Mouse (Mus musculus): Measurements from ENCODE around the gene Snrpd2.

Snrpd2 gene

DNA sequence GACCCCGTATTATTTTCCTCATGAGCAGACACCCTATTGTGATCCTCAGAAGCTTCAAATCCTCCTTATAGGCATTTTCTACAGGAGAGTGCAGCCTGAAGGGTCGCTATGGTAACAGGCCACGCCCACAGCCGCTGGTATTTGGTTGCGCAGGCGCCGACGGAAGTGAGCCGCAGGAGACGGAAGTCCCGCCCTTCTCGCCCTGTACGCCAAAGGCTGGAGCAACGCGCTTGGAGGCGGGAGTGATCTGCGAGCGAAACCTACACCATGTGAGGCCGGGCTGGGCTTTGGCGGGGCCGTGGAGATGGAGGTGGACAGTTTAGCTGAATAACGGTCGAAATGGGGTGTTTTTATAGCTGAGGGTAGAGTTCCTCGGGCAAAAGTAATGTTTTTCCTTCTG lies at the start of gene Snrpd2:
Gene Snrpd2 (plus strand): TSS at position 97 of the 400 bp plus-strand sequence.
- peak; percentile 75 for DNase-seq (ENCODE audit: extremely low read depth, low read depth)

- no peak for DNase-seq (ENCODE audit: extremely low read depth, low read depth)
Measured at GRCm38 (mm10) chr7:19100290-19100689, 49.2 kb upstream of the Snrpd2 start.

- no peak for DNase-seq (ENCODE audit: extremely low read depth, low read depth)
Measured at GRCm38 (mm10) chr7:19103741-19104140, 45.8 kb upstream of the Snrpd2 start.

GRCm38 (mm10) chr7:19104486-19104885 lies 45.0 kb upstream of the Snrpd2 start:
- no peak for DNase-seq (ENCODE audit: extremely low read depth, low read depth)

DNA sequence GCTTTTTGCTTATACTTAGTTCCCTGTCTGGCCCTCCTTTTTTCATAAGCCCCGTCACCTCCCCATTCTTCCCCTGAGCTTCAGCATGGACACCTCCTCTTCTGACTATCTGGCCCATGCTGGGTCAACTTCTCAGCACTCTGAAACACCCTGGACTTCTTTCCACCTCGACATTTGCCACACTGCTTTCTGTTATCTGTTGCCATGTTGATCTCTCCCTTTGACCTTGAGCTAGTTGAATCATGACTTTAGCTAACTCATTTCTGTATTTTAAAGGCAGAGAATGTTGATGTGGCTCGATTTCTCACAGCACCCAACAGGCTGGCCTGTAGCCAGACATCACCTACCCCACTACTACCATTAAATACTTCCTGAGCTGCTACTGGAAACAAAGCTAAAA lies 42.1 kb upstream of the Snrpd2 start:
- DNase-seq (ENCODE audit: extremely low read depth, low read depth): no peak

DNA sequence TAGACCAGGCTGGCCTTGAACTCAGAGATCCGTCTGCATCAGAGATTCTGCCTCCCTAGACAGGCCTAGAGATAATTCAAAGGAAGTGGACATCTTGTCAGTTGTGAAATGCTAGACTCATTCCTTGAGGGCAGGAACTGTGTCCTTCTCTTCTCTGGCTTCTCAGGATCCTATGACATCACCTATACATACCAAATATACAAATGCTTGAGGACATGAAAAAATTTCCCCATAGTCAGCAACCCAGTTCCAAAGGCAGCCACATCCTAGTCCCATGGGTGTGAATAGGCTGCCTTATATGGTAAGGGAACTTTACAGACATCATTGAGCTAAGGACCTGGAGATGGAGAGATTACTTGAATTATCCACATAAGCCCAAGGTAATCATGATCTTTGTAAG lies 40.0 kb upstream of the Snrpd2 start:
- DNase-seq (ENCODE audit: extremely low read depth, low read depth): no peak

GRCm38 (mm10) chr7:19118028-19118771 lies 31.3 kb upstream of the Snrpd2 start, which contains the start of gene Gm4969:
Gene Gm4969 (minus strand): TSS chr7:19118368.
- DNase-seq (ENCODE audit: extremely low read depth, low read depth): no peak

DNA sequence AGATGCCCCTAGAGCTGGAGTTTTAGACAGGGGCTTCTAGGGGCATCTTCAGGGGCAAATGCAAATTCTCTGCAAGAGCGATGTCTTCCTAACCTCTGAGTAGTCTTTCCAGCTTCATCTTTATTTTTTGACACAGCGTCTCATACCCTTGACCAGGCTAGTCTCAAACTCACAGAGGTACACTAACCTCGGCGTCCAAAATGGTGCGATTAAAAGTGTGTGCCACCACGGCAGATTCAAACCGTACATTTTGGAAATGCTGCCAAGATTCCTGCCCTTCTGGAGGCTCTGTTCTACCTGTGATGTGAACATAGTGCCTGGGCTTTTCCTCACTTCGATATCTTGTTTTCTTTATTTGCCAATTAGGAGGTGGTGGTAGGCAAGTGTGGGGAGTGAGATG lies 30.4 kb upstream of the Snrpd2 start:
- DNase-seq (ENCODE audit: extremely low read depth, low read depth): no peak

- peak; percentile 97 for DNase-seq (ENCODE audit: extremely low read depth, low read depth)
Measured at GRCm38 (mm10) chr7:19119631-19120429, 29.7 kb upstream of the Snrpd2 start, which contains the start of gene Fbxo46. Gene Fbxo46 (plus strand): TSS chr7:19119859.

- no peak for DNase-seq (ENCODE audit: extremely low read depth, low read depth)
Measured at GRCm38 (mm10) chr7:19121686-19122085, 27.8 kb upstream of the Snrpd2 start.

GRCm38 (mm10) chr7:19124713-19125112 lies 24.8 kb upstream of the Snrpd2 start:
- DNase-seq (ENCODE audit: extremely low read depth, low read depth): no peak

- DNase-seq (ENCODE audit: extremely low read depth, low read depth): no peak
Measured at GRCm38 (mm10) chr7:19127744-19128143, 21.8 kb upstream of the Snrpd2 start.

DNA sequence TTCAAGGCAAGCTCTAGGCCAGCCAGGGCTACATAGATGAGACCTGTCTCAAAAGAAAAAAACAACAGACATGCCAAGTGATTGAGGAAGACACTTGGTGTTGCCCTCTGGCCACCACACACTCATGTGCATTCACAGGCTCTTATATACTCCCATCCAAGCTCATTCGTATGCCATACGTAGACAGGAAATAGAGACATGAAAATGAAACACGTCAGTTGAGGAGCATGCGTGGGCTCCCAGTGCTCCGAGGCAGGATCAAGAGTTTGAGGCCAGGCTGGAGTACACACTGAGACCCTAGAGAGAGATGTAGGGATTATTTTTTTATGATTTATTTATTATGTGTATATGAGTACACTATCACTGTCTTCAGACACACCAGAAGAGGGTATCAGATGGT lies 20.1 kb upstream of the Snrpd2 start:
- no peak for DNase-seq (ENCODE audit: extremely low read depth, low read depth)

DNA sequence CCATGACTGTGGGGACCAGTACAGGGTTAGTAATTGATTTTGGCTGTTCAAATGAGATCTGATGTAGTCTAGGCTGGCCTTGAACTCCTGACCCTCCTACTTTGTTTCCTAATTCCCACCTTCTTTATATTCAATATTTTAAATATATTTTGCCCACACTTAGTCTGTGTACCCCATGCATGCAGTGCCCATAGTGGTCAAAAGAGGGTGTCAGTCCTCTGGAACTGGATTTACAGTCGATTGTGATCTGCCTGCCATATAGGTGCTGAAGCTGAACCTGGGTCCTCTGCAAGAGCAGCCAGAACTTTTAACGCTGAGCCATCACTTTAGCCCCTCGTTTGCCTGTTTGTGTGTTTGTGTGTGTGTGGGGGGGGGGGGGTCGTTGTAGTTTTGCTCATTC lies 18.9 kb upstream of the Snrpd2 start:
- DNase-seq (ENCODE audit: extremely low read depth, low read depth): no peak

DNA sequence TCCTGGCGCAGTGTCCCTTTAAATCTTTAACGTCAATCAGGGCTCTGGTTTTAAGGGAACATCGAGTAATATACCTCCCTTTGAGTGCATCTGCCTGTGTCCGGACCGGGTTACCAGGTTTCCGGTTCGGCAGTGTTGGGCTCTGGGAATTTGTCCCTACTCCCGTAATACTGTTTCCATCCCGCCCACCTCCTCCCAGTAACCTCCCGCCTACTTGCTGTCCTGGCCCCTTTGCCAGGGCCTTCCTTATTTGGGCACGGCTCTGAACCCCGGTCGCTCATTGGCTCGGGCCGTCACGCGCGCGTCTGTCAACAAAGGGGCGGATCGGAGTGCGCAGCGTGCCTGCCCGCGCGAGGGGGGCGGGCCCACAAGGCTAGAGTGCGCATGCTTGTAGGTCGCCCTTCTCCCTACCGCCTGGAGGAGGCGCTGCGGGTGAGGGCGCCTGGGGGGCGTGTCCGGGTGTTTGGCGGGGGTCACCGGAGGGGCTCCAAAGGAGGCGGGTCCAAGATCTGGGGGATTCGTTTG lies 18.1 kb upstream of the Snrpd2 start:
- peak; percentile 75 for DNase-seq (ENCODE audit: extremely low read depth, low read depth)

GRCm38 (mm10) chr7:19136168-19136567 lies 13.4 kb upstream of the Snrpd2 start:
- DNase-seq (ENCODE audit: extremely low read depth, low read depth): no peak

DNA sequence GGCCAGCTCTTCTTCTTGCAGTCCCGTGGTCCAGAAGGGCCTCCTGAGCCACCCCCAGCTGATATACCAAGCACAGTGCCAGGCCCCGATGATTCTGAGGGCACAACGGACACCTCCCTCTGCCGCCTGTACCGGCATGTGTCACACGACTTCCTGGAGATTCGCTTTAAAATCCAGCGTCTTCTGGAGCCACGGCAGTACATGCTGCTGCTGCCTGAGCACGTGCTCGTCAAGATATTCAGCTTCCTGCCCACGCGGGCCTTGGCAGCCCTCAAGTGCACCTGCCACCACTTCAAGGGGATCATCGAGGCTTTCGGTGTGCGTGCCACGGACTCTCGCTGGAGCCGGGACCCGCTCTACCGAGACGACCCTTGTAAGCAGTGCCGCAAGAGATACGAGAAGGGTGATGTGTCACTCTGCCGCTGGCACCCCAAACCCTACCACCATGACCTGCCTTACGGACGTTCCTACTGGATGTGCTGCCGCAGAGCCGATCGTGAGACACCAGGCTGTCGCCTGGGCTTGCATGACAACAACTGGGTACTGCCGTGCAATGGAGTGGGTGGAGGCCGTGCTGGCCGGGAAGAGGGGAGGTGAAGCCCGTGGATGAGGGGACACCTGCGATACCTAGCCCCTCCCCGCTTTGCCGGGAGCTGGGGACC lies 12.7 kb upstream of the Snrpd2 start:
- DNase-seq (ENCODE audit: extremely low read depth, low read depth): no peak

GRCm38 (mm10) chr7:19137380-19137779 lies 12.1 kb upstream of the Snrpd2 start:
- DNase-seq (ENCODE audit: extremely low read depth, low read depth): no peak

DNA sequence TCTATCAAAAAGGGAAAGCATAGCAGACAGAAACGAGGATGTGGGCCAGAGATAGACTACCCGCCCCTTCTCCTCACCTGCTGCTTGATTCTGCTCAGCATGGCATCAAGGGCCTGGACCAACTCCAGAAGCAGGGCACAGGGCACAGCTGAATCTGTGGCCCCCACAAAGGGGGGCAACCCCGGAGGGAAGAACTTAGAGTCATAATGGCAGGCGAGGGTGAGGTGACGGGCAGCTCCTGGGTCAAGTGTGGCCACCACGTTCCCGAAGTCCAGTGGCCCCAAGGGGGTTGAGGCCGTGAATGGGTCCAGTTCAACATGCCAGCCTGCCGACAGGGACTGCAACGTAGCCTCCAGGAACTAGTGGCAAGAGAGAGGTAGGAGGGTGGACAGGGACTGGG lies 2.7 kb upstream of the Snrpd2 start:
- DNase-seq (ENCODE audit: extremely low read depth, low read depth): no peak

GRCm38 (mm10) chr7:19147497-19148045 lies 2.0 kb upstream of the Snrpd2 start:
- no peak for DNase-seq (ENCODE audit: extremely low read depth, low read depth)

DNA sequence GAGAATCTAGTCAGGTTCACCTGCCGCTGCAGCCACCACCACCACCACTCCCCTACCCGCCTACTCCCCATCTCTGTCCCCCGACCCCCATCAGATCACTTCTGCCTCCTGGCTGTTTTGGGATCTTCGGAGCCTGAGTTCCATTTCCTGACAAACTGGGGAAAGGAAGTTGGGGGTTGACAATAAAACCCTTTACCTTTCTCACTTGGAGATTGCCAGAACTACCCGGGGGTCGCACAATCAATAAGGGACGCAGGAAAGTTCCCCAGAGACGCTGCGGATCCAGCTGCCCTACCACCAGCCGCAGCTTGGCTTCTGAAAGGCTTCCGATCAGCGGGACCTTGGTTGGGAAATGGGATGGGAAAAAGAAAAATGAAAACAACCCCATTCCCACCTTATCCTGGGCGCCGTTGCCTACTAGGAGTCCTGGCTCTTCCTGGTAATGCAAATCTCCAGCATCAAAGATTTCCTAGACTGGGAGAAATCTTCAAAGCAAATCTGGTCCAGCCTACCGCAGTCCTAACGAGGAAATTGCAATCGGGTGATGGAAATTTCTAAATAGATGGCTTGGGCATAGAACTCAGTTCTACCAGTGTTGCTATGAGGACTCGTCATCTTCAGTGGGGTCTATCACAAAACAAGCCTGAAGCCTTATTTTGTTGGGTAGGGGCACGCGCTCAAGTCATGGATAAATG lies 1.2 kb upstream of the Snrpd2 start:
- no peak for DNase-seq (ENCODE audit: extremely low read depth, low read depth)
